8 mouse cellular contexts compared by ENCODE assay signal in genomic region chr2:93261521-93262290, GRCm38 (mm10).
DNase-seq lines count a peak whose midpoint lies in the region; ATAC-seq and TF ChIP-seq lines count a peak whose summit lies in the region.

No protein-coding gene starts in this region.

- 29% methylated on average over 6 of the region's 6 CpGs for WGBS in kidney, adult 2 months
- 33% methylated on average over 6 of the region's 6 CpGs for WGBS in liver, postnatal 0 days (ENCODE audit: insufficient replicate concordance)

- H3K9me3 ChIP-seq in liver, postnatal 0 days (ENCODE audit: low read length) = no peaks in the 10 kb centered on the region

- ATAC-seq in liver, postnatal 0 days = peak; percentile 71
- ATAC-seq in megakaryocyte-erythroid progenitor cell, adult 5-6 weeks (replicated peaks; ENCODE audit: low FRiP score, low TSS enrichment, poor library complexity, severe bottlenecking) = no peak

- H3K36me3 ChIP-seq in kidney, adult 2 months (ENCODE audit: control insufficient read depth, insufficient read depth, low read length) = no peaks in the 10 kb centered on the region
- H3K36me3 ChIP-seq in liver, postnatal 0 days (replicated peaks; ENCODE audit: insufficient read depth, low read length) = no peaks in the 10 kb centered on the region

- TF ChIP-seq EP300 in liver, postnatal 0 days (IDR thresholded peaks at IDR 0.05; ENCODE audit: low read depth) = no peak

- no peak overlapping the region for H3K4me2 ChIP-seq in liver, postnatal 0 days (ENCODE audit: low read depth, low read length)

- peak overlapping the region; percentile 89 for H3K27ac ChIP-seq in kidney, adult 2 months (ENCODE audit: insufficient read depth, low read depth, low read length)
- peak overlapping the region; percentile 7; the same call in 1 of the 2 replicates for H3K27ac ChIP-seq in liver, postnatal 0 days (ENCODE audit: low read depth)

- peaks cover 24% of the 10 kb centered on the region for H3K4me1 ChIP-seq in kidney, adult 2 months (ENCODE audit: control insufficient read depth, insufficient read depth, low read length)
- H3K4me1 ChIP-seq in liver, postnatal 0 days (ENCODE audit: insufficient read depth) = peaks cover 4% of the 10 kb centered on the region; the same call in 1 of the 2 replicates

- no peak for TF ChIP-seq CTCF in kidney, adult 2 months (conservative IDR thresholded peaks at IDR 0.05; ENCODE audit: insufficient read depth, insufficient read length, low read depth, low read length)
- no peak for TF ChIP-seq CTCF in liver, postnatal 0 days (IDR thresholded peaks at IDR 0.05; ENCODE audit: low read depth)

- TF ChIP-seq POLR2A in kidney, adult 2 months (IDR thresholded peaks at IDR 0.05; ENCODE audit: low read depth, low read length) = no peak

- DNase-seq in adrenal gland, postnatal 36 days = peak; percentile 59 to 62
- DNase-seq in heart, adult 18-20 months = peak; percentile 50 to 78
- peak; percentile 94 for DNase-seq in kidney, adult 2 months
- DNase-seq in liver, postnatal 0 days = no peak
- no peak for DNase-seq in thymus, postnatal 14 days
- no peak for DNase-seq in adipocyte (ENCODE audit: low spot score)
- no peak for DNase-seq in spleen, postnatal 14 days (ENCODE audit: low spot score in 2 of 2)

- no peak overlapping the region for H3K4me3 ChIP-seq in kidney, adult 2 months (ENCODE audit: insufficient read depth, low read depth, low read length)
- H3K4me3 ChIP-seq in liver, postnatal 0 days (ENCODE audit: low read depth, low read length) = no peak overlapping the region

- H3K27me3 ChIP-seq in kidney, adult 2 months (replicated peaks; ENCODE audit: control insufficient read depth, insufficient read depth, low read length) = no peaks in the 10 kb centered on the region
- no peaks in the 10 kb centered on the region for H3K27me3 ChIP-seq in liver, postnatal 0 days (ENCODE audit: insufficient read depth, low read length)

- H3K9ac ChIP-seq in liver, postnatal 0 days (replicated peaks) = no peak overlapping the region

Comparison
In these comparisons a context has a peak if more than half of its experiments do, and no peak if none do; other contexts are left out.
1. DNase-seq: peak in adrenal gland, postnatal 36 days (2 of 2), heart, adult 18-20 months (2 of 2) and kidney, adult 2 months (single experiment); none in liver, postnatal 0 days (single experiment), thymus, postnatal 14 days (single experiment), adipocyte (single experiment) and spleen, postnatal 14 days (0 of 2).